Mouse (Mus musculus) spleen, adult 2 months (tissue): ENCODE measurements around the gene Cdc34b.
"Not testable (repeated sequence)": the region's sequence is repeated elsewhere in the genome, so short reads cannot be mapped to it uniquely, and the experiment has no call there.

Experiments
- CTCF ChIP-seq: fragments of 200-500 bp; IDR thresholded peaks from 2 replicates; pipeline ENCODE4 v1.5.1; 2011; ENCODE audit warnings: mild to moderate bottlenecking, inconsistent platforms; ENCODE audit not compliant: insufficient read depth, insufficient read length, insufficient replicate concordance; ENCODE audit errors: extremely low read depth
- POLR2A ChIP-seq: fragments of 200-500 bp; IDR thresholded peaks from 2 replicates; pipeline ENCODE4 v1.6.1; 2011; ENCODE audit warnings: low read depth, low read length, inconsistent platforms

DNA sequence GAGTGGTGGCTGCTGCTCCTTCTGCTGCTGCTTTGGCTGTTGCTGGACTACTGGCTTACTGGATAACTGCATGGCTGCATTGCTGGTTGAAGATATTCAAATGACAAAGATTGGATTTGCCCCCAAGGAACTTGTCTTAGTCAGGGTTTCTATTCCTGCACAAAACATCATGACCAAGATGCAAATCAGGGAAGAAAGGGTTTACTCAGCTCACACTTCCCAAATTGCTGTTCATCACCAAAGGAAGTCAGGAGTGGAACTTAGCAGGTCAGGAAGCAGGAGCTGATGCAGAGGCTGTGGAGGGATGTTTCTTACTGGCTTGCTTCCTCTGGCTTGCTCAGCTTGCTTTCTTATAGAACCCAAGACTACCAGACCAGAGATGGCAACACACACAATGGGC is 49.1 kb upstream of the Cdc34b start:
- TF ChIP-seq POLR2A, CTCF: not testable (repeated sequence)
